Mouse (Mus musculus) liver, embryonic 16.5 days (tissue): ENCODE measurements around the gene Filip1. TPM values are rescaled to one million over a fixed set of nuclear protein-coding genes. Genes with fewer than 3 reads are reported as not detected.

Experiments used
- ATAC-seq: fragments of 200-750 bp; cut with Nextera tagmentation; 2 replicates; pipeline ENCODE4 v1.8.0; 2017; ENCODE audit warnings: low read depth, mild to moderate bottlenecking, moderate number of reproducible peaks, moderate library complexity
- H3K27ac ChIP-seq: fragments of 300-500 bp; sonication (generic); 2 replicates; pipeline ENCODE4 v1.5.1; 2014; ENCODE audit warnings: mild to moderate bottlenecking, low read length
- H3K27me3 ChIP-seq: fragments of 300-500 bp; sonication (generic); 2 replicates; pipeline ENCODE4 v1.6.1; 2014; ENCODE audit warnings: low read depth, low read length, mixed read lengths; ENCODE audit not compliant: control insufficient read depth, insufficient read depth
- H3K36me3 ChIP-seq: fragments of 300-500 bp; sonication (generic); 2 replicates; pipeline ENCODE4 v1.6.1; 2014; ENCODE audit warnings: mild to moderate bottlenecking; ENCODE audit not compliant: control insufficient read depth, insufficient read depth
- H3K4me1 ChIP-seq: fragments of 300-500 bp; sonication (generic); 2 replicates; pipeline ENCODE4 v1.6.1; 2014; ENCODE audit warnings: low read depth, low read length, mixed read lengths; ENCODE audit not compliant: control insufficient read depth
- H3K4me2 ChIP-seq: fragments of 300-500 bp; sonication (generic); 2 replicates; pipeline ENCODE4 v1.6.1; 2014; ENCODE audit warnings: low read depth, low read length, mixed read lengths
- H3K4me3 ChIP-seq: fragments of 300-500 bp; sonication (generic); 2 replicates; pipeline ENCODE4 v1.5.1; 2014; ENCODE audit warnings: low read depth, mild to moderate bottlenecking, low read length
- H3K9ac ChIP-seq: fragments of 300-500 bp; sonication (generic); 2 replicates; pipeline ENCODE4 v1.6.1; 2014; ENCODE audit warnings: low read depth, low read length
- H3K9me3 ChIP-seq: fragments of 300-500 bp; sonication (generic); replicated peaks from 2 replicates; pipeline ENCODE4 v1.6.1; 2016; ENCODE audit warnings: low read length; ENCODE audit not compliant: control insufficient read depth
- WGBS: fragments of 180-500 bp; shearing (Covaris S2); extraction: QIAGEN DNeasy Blood & Tissue Kit; methylation state at CpG from one replicate; pipeline ENCODE4 v1.1.7; 2014; ENCODE audit not compliant: insufficient replicate concordance; 5-methylcytosine and 5-hydroxymethylcytosine counted together
- polyA plus RNA-seq: library from polyadenylated mRNA; unstranded; fragments of >200 nt; fragmentation: Nextera tagmentation; extraction: Ambion mirVana; gene quantifications from 2 replicates; pipeline ENCODE4 v1.2.1, GENCODE M21; 2015

Filip1 gene
- polyA plus RNA-seq, 1 experiment from 2014 or later, result 0.53 TPM

DNA sequence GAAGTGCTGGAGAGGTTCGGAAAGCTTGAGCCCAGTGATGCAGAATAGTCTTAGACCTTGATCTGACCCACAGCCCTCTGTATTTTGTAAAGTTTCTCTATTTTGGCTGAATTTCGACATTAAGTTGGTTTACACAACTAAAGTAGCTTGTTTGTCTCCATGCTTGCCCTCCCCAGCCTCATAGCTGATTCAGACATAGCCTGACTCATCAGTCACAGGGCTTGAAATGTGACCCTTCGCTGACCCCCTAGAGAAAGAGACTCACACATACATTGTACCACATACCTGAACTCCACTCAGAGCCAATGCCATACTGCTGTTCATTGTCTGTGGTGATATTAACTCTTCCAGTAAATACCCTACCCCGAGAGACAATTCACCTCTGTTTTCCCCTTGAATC lies 19.6 kb downstream of the Filip1 start:
- no peaks in the 10 kb centered on the region for H3K27me3 ChIP-seq
- ATAC-seq, result no peak
- H3K36me3 ChIP-seq, result no peaks in the 10 kb centered on the region
- H3K9me3 ChIP-seq, result no peaks in the 10 kb centered on the region
- H3K27ac ChIP-seq, result no peak overlapping the region
- H3K9ac ChIP-seq, result no peak overlapping the region
- no peaks in the 10 kb centered on the region for H3K4me1 ChIP-seq
- 55% methylated on average over 4 of the region's 4 CpGs for WGBS
- no peak overlapping the region for H3K4me3 ChIP-seq
- no peak overlapping the region for H3K4me2 ChIP-seq

DNA sequence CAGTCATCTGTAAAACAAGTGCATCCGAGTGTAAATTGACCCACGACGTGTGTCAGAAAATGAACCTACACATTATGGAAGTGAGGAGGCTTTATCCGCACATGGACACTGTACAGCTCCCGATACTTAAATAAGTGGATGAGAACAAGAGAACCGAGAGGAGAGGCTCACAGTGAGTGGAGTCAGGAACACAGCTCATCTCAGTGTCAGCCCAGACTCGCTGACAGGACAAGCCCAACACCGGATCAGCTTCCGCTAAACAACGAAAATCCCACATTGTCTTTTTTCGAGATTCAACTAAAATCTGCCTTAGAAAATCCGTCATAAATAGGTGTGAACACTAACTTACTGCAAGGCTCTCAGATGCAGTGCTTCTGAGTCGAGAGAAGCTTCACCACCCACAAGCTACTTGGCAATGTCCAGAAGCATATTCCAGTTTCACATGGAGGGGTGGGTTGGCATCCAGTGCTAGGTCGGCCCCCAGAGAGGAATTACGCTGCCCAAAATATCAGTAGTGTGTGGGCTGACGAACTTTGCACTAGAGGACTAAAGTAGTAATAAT lies 22.1 kb downstream of the Filip1 start:
- ATAC-seq, result no peak
- no peaks in the 10 kb centered on the region for H3K9me3 ChIP-seq

DNA sequence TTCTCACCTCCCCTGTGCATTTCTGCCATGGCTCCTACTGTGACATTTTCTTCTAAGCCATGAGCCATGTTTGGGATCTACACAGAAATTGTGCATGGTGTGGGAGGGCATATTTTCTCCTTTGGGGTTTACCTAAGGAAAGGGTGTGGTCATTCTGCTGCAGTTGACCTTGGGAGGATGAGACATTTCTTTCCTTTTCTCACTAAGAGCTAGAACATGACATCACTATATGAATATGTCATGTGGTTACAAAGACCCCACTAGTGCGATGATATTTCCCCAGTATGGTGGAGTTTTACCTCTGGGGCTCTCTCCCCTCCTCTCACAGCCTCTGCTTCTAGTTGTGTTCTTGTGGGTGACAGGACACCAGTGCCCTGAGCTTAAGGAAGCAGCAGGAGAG lies 22.9 kb downstream of the Filip1 start:
- no peak for ATAC-seq

More for the DNA sequence above, 22.1 kb downstream of the Filip1 start:
- 71% methylated on average over 16 of the region's 16 CpGs for WGBS
- Histone ChIP-seq H3K9ac (no peak overlapping the region), H3K4me3 (no peak overlapping the region), H3K4me2 (no peak overlapping the region), H3K4me1 (no peaks in the 10 kb centered on the region), H3K27me3 (no peaks in the 10 kb centered on the region), H3K27ac (no peak overlapping the region), H3K36me3 (no peaks in the 10 kb centered on the region)

DNA sequence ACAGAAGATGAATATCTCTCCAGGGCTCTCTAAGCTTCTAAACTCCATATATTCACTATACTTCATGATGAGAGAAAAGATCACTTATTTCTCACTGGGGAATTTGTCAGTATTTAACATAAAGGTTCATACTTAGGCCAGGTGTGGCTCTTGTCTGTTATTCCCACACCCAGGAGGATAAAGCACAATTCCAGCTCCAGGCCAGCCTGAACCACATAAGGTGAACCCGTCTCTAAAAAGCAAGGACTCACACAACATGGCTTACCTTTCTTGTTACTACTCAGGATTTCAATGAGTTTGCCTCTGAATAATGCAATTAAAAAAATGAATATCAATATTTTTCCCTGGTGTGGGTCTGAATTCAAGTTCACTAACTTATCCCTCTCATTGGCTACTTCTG lies 23.6 kb downstream of the Filip1 start:
- Histone ChIP-seq H3K36me3 (no peaks in the 10 kb centered on the region), H3K27ac (no peak overlapping the region), H3K4me1 (no peaks in the 10 kb centered on the region), H3K9me3 (no peaks in the 10 kb centered on the region), H3K4me2 (no peak overlapping the region), H3K9ac (no peak overlapping the region), H3K27me3 (no peaks in the 10 kb centered on the region), H3K4me3 (no peak overlapping the region)
- WGBS, result 47% methylated on average over 1 of the region's 1 CpGs
- no peak for ATAC-seq

More for the DNA sequence above, 22.9 kb downstream of the Filip1 start:
- no peak overlapping the region for H3K27ac ChIP-seq
- no peak overlapping the region for H3K4me2 ChIP-seq
- H3K36me3 ChIP-seq, result no peaks in the 10 kb centered on the region
- no peak overlapping the region for H3K9ac ChIP-seq
- H3K27me3 ChIP-seq, result no peaks in the 10 kb centered on the region
- no peaks in the 10 kb centered on the region for H3K9me3 ChIP-seq
- H3K4me1 ChIP-seq, result no peaks in the 10 kb centered on the region
- H3K4me3 ChIP-seq, result no peak overlapping the region
- 54% methylated on average over 1 of the region's 1 CpGs for WGBS

DNA sequence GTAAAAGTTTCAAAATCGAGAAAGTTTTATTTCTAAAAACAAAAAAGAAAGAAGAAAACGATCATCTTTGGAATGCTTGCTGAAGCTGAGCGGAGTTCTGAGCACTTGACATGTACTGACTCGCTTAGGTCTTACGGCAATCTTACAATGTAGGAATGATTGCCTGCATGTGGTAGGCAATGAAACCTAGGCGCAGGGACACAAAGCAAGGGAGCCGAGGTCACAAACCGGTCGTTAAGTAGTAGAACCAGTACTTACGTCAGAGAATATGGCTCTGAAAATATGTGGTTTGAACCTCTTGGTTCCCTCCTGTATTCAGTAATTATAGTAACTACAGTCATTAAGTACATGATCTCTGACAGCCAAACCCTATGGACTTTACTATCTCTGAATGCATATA lies 29.4 kb downstream of the Filip1 start:
- ATAC-seq, result no peak
- Histone ChIP-seq H3K9ac (no peak overlapping the region), H3K4me2 (no peak overlapping the region), H3K9me3 (no peaks in the 10 kb centered on the region), H3K27me3 (no peaks in the 10 kb centered on the region; the same call in 1 of the 2 replicates), H3K36me3 (no peaks in the 10 kb centered on the region), H3K4me1 (no peaks in the 10 kb centered on the region), H3K4me3 (no peak overlapping the region), H3K27ac (no peak overlapping the region)
- WGBS, result 78% methylated on average over 10 of the region's 10 CpGs

DNA sequence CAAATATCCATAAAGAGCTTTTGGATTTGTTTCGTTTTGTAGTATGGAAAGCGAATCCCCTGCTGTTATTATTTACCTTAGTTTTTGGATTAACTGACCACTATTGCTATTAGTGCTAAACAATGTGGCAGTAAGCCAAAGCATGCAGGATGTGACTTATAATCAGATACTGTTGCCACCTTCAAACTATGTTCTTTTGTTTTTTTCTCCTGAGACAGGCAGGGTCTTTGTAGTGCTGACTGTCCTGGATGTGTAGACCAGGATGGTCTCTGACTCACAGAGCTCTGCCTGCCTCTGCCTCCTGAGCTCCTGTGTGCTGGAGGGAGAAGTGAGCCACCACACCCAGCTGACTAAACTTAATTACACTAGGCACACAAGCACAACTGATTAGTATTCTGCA lies 33.4 kb downstream of the Filip1 start:
- no peak for ATAC-seq
- Histone ChIP-seq H3K9ac (no peak overlapping the region), H3K27ac (no peak overlapping the region), H3K4me3 (no peak overlapping the region), H3K27me3 (no peaks in the 10 kb centered on the region; the same call in 1 of the 2 replicates), H3K4me1 (no peaks in the 10 kb centered on the region), H3K9me3 (no peaks in the 10 kb centered on the region), H3K36me3 (no peaks in the 10 kb centered on the region), H3K4me2 (no peak overlapping the region)
- 54% methylated on average over 2 of the region's 2 CpGs for WGBS

DNA sequence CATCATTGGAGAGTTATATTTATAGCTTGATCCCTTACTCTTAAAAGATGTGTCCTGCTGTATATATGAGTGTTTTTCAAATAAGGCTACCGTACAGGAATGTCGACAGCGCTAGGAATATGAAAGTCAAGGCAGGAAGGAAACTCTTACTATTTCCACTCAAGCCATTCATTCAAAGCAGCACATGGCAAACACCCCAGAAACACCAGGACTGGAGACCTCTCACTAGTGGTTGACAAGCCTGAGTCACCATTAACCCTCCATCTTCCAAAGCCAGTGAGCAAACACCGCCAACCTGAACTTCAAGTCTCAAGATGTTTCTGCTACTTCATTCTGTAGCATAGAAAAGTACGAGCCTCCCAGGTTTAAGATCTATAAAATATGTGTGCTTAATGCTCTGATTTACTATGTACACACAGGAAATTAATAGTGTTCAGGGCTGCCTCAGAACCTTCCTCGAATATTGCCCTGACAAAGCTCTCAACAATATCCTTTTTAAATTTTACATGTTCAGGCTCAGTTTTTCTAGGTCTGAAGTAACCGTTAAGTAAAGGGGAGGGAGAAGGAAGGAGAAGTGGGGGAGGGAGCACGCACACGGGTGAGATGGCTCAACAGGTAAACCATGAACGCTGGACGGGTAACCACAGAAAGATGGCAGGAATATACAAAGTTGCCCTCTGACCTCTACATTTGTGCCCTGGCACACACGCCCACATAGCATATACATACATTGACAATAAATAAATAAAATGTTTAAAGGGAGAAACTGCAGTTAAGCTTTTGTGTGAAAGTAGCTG lies 34.2 kb downstream of the Filip1 start:
- Histone ChIP-seq H3K4me1 (no peaks in the 10 kb centered on the region), H3K36me3 (no peaks in the 10 kb centered on the region), H3K27ac (no peak overlapping the region), H3K9ac (no peak overlapping the region), H3K27me3 (no peaks in the 10 kb centered on the region; the same call in 1 of the 2 replicates), H3K4me2 (no peak overlapping the region), H3K9me3 (no peaks in the 10 kb centered on the region), H3K4me3 (no peak overlapping the region)
- WGBS, result 40% methylated on average over 12 of the region's 12 CpGs
- no peak for ATAC-seq

DNA sequence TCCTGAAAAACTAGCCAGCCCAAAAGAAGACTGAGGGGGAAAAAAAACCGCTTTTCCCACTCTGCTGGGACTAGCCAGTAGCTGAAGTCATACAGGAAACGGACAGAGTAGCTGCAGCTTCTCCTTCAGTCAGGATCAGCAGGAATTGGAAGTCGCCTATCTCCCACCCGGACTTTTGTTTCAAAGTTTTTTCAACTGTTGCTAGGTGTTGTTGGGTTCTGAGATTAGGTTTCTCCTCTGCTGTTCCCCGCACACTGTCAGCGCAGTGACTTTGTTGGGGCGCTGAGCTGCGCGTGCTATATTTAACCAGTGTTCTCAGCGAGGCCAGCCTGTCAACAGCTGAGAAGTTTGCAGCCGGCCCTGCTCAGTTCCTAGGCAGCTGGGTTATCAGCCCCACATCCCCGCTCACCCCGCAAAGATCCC lies 35.1 kb downstream of the Filip1 start:
- Histone ChIP-seq H3K4me1 (no peaks in the 10 kb centered on the region), H3K4me3 (peak overlapping the region; percentile 14), H3K27me3 (no peaks in the 10 kb centered on the region; the same call in 1 of the 2 replicates), H3K27ac (0 out of 2 replicates have a peak overlapping the region, but pooled peaks have one; percentile 37), H3K4me2 (peak overlapping the region; percentile 46), H3K9me3 (no peaks in the 10 kb centered on the region), H3K36me3 (no peaks in the 10 kb centered on the region), H3K9ac (no peak overlapping the region)
- ATAC-seq, result 0 out of 2 replicates have a peak, but pooled peaks have one; percentile 53
- 1% methylated on average over 13 of the region's 13 CpGs for WGBS

DNA sequence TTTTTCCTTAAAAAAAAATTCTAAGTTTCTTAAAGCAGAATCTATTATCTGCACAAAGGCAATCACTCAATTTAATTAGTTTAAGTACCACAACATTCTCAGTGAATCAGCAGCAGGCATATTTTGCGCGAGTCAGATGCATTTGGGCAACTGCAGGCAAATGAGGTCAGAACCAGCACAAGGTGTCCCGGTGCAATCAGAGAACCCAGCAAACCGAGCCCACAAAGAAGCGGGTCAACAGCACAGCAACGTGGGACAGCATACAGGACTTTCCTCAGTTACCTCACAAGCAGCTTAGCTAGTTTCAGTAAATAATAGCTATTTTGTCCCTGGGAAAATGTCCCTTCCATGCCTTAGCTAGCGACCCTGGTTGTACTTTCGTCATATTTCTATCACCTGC lies 35.9 kb downstream of the Filip1 start:
- Histone ChIP-seq H3K9me3 (no peaks in the 10 kb centered on the region), H3K4me2 (no peak overlapping the region), H3K36me3 (no peaks in the 10 kb centered on the region), H3K4me3 (no peak overlapping the region), H3K9ac (no peak overlapping the region), H3K4me1 (no peaks in the 10 kb centered on the region), H3K27me3 (no peaks in the 10 kb centered on the region; the same call in 1 of the 2 replicates), H3K27ac (no peak overlapping the region)
- 56% methylated on average over 8 of the region's 8 CpGs for WGBS
- no peak for ATAC-seq
